Comparison of ENCODE assay signal across 9 mouse cellular contexts in the genomic region with DNA sequence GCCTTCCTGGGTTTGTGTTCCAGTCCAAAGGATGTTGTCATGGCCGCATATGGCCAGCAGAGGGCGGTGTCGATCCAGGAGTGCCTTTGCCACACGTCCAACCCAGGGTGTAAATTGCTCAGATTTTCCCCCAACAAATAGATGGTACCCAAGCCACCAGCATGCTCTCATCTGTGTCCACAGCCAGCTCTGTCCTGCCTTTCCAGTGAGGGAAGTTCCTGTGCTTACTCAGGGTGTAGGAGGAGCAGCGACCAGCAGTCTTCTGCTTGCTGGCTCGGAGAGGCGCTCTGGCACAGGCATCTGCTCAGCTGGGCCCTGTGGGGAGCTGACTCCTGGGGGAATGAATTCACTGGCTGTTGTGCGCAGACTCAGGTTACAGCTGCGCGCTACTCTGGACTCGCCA. TPM values are rescaled to one million over a fixed set of nuclear protein-coding genes. Genes with fewer than 3 reads are reported as not detected.
A peak's percentile ranks its signal among the peaks of the same experiment; 100 is the strongest.
DNase-seq lines count a peak whose midpoint lies in the region; ATAC-seq and TF ChIP-seq lines count a peak whose summit lies in the region.
"Had no signal": no experiment of that assay in that cellular context is flagged by ENCODE, and none has a peak within 500 bp of the region (broad histone marks: within the 10 kb centered on the region; RNA-seq: fewer than 3 reads in every experiment).

No protein-coding gene starts in this region.

- no peak for TF ChIP-seq POLR2A in ES-Bruce4 (IDR thresholded peaks at IDR 0.05; ENCODE audit: insufficient read depth, low read length)
- TF ChIP-seq POLR2A in bone marrow macrophage, adult 2 months (IDR thresholded peaks at IDR 0.05; ENCODE audit: borderline replicate concordance, low read depth, low read length) = no peak
- TF ChIP-seq POLR2A in liver, adult 2 months (IDR thresholded peaks at IDR 0.05; ENCODE audit: extremely low read depth, insufficient read depth, low read length) = no peak
- TF ChIP-seq POLR2A in olfactory bulb, adult 2 months (IDR thresholded peaks at IDR 0.05; ENCODE audit: insufficient read depth, low read depth, low read length) = no peak

- no peak overlapping the region for H3K9ac ChIP-seq in ES-Bruce4 (ENCODE audit: low read depth, poor library complexity, severe bottlenecking)
- H3K9ac ChIP-seq in embryonic facial prominence, embryonic 14.5 days (ENCODE audit: low read depth, low read length) = no peak overlapping the region
- no peak overlapping the region for H3K9ac ChIP-seq in heart, embryonic 12.5 days
- no peak overlapping the region for H3K9ac ChIP-seq in kidney, embryonic 16.5 days (replicated peaks; ENCODE audit: low read length)
- no peak overlapping the region for H3K9ac ChIP-seq in liver, adult 2 months (ENCODE audit: low read depth, low read length)
- H3K9ac ChIP-seq: liver, embryonic 15.5 days had no signal

- no peak for TF ChIP-seq EP300 in ES-Bruce4 (IDR thresholded peaks at IDR 0.05; ENCODE audit: insufficient read depth, low read depth, low read length)

- H3K79me2 ChIP-seq in liver, adult 2 months (ENCODE audit: control insufficient read depth, insufficient read depth, low read length) = no peaks in the 10 kb centered on the region

- no peaks in the 10 kb centered on the region for H3K27me3 ChIP-seq in ES-Bruce4 (ENCODE audit: control insufficient read depth, insufficient read depth, low read length, poor library complexity, severe bottlenecking)
- no peaks in the 10 kb centered on the region for H3K27me3 ChIP-seq in embryonic facial prominence, embryonic 14.5 days (replicated peaks; ENCODE audit: control insufficient read depth, insufficient read depth, low read length)
- peaks cover 25% of the 10 kb centered on the region for H3K27me3 ChIP-seq in heart, embryonic 12.5 days (replicated peaks)
- H3K27me3 ChIP-seq in kidney, embryonic 16.5 days (ENCODE audit: insufficient read depth, low read length) = peaks cover under 1% of the 10 kb centered on the region; the same call in 1 of the 2 replicates
- H3K27me3 ChIP-seq in liver, adult 2 months (ENCODE audit: control insufficient read depth, insufficient read depth, low read length) = no peaks in the 10 kb centered on the region
- H3K27me3 ChIP-seq: liver, embryonic 15.5 days had no signal

- H3K4me2 ChIP-seq in embryonic facial prominence, embryonic 14.5 days (ENCODE audit: low read depth, low read length) = peak overlapping the region; percentile 35
- H3K4me2 ChIP-seq in heart, embryonic 12.5 days = peak overlapping the region; percentile 53
- peak overlapping the region; percentile 43 for H3K4me2 ChIP-seq in kidney, embryonic 16.5 days (replicated peaks; ENCODE audit: low read depth, low read length)
- H3K4me2 ChIP-seq: liver, embryonic 15.5 days had no signal

- TF ChIP-seq CTCF in ES-Bruce4 (IDR thresholded peaks at IDR 0.05; ENCODE audit: low read depth, low read length) = peak; percentile 91
- peak; percentile 67 for TF ChIP-seq CTCF in bone marrow macrophage, adult 2 months (IDR thresholded peaks at IDR 0.05; ENCODE audit: low read depth, low read length)
- TF ChIP-seq CTCF in liver, adult 2 months (IDR thresholded peaks at IDR 0.05; ENCODE audit: low read depth, low read length) = peak; percentile 95
- TF ChIP-seq CTCF in olfactory bulb, adult 2 months (IDR thresholded peaks at IDR 0.05; ENCODE audit: insufficient read depth, low read depth, low read length) = peak; percentile 95

- H3K27ac ChIP-seq in ES-Bruce4 (ENCODE audit: insufficient read depth, low read length) = no peak overlapping the region
- H3K27ac ChIP-seq in bone marrow macrophage, adult 2 months (ENCODE audit: insufficient read depth, low read depth, low read length) = no peak overlapping the region
- H3K27ac ChIP-seq in embryonic facial prominence, embryonic 14.5 days (replicated peaks; ENCODE audit: low read depth, low read length) = no peak overlapping the region
- no peak overlapping the region for H3K27ac ChIP-seq in heart, embryonic 12.5 days (ENCODE audit: poor library complexity, severe bottlenecking)
- H3K27ac ChIP-seq in kidney, embryonic 16.5 days (ENCODE audit: low read length) = no peak overlapping the region
- H3K27ac ChIP-seq in liver, adult 2 months (replicated peaks; ENCODE audit: insufficient read depth, low read depth, low read length) = no peak overlapping the region
- no peak overlapping the region for H3K27ac ChIP-seq in olfactory bulb, adult 2 months (ENCODE audit: insufficient read depth, low read depth, low read length)
- H3K27ac ChIP-seq: liver, embryonic 15.5 days had no signal

- H3K4me3 ChIP-seq in ES-Bruce4 (ENCODE audit: low read depth, low read length) = peak overlapping the region; percentile 41
- no peak overlapping the region for H3K4me3 ChIP-seq in bone marrow macrophage, adult 2 months (ENCODE audit: insufficient read depth, low read length)
- H3K4me3 ChIP-seq in embryonic facial prominence, embryonic 14.5 days (ENCODE audit: low read depth, low read length) = no peak overlapping the region
- H3K4me3 ChIP-seq in heart, embryonic 12.5 days = no peak overlapping the region
- no peak overlapping the region; the same call in 1 of the 2 replicates for H3K4me3 ChIP-seq in kidney, embryonic 16.5 days (ENCODE audit: low read length)
- H3K4me3 ChIP-seq in liver, adult 2 months (ENCODE audit: insufficient read depth, low read depth, low read length) = no peak overlapping the region
- H3K4me3 ChIP-seq in olfactory bulb, adult 2 months (ENCODE audit: insufficient read depth, low read depth, low read length) = peak overlapping the region; percentile 26; the same call in 1 of the 2 replicates
- H3K4me3 ChIP-seq: liver, embryonic 15.5 days had no signal

- no peaks in the 10 kb centered on the region for H3K9me3 ChIP-seq in ES-Bruce4 (replicated peaks; ENCODE audit: control insufficient read depth, insufficient read depth, low read length, poor library complexity, severe bottlenecking)
- no peaks in the 10 kb centered on the region for H3K9me3 ChIP-seq in embryonic facial prominence, embryonic 14.5 days (ENCODE audit: control insufficient read depth, low read length)
- no peaks in the 10 kb centered on the region for H3K9me3 ChIP-seq in heart, embryonic 12.5 days (replicated peaks)
- H3K9me3 ChIP-seq in kidney, embryonic 16.5 days (ENCODE audit: low read length) = no peaks in the 10 kb centered on the region
- H3K9me3 ChIP-seq: liver, embryonic 15.5 days had no signal

- 4% methylated on average over 11 of the region's 11 CpGs for WGBS in embryonic facial prominence, embryonic 14.5 days
- WGBS in heart, embryonic 12.5 days = 3% methylated on average over 11 of the region's 11 CpGs
- 5% methylated on average over 11 of the region's 11 CpGs for WGBS in kidney, embryonic 16.5 days
- WGBS in liver, adult 2 months = 4% methylated on average over 11 of the region's 11 CpGs
- 4% methylated on average over 11 of the region's 11 CpGs for WGBS in olfactory bulb, adult 2 months

- no peaks in the 10 kb centered on the region for H3K36me3 ChIP-seq in ES-Bruce4 (ENCODE audit: control insufficient read depth, insufficient read depth, low read length, poor library complexity, severe bottlenecking)
- no peaks in the 10 kb centered on the region for H3K36me3 ChIP-seq in embryonic facial prominence, embryonic 14.5 days (ENCODE audit: control insufficient read depth, insufficient read depth, low read length)
- H3K36me3 ChIP-seq in heart, embryonic 12.5 days = no peaks in the 10 kb centered on the region
- no peaks in the 10 kb centered on the region for H3K36me3 ChIP-seq in kidney, embryonic 16.5 days (ENCODE audit: insufficient read depth, low read length)
- no peaks in the 10 kb centered on the region for H3K36me3 ChIP-seq in liver, adult 2 months (ENCODE audit: control insufficient read depth, insufficient read depth, low read length)
- H3K36me3 ChIP-seq: liver, embryonic 15.5 days had no signal

- peak; percentile 77 for ATAC-seq in embryonic facial prominence, embryonic 14.5 days (ENCODE audit: low read depth)
- ATAC-seq in heart, embryonic 12.5 days (ENCODE audit: insufficient number of reproducible peaks, low FRiP score) = 0 out of 2 replicates have a peak, but pooled peaks have one; percentile 45
- peak; percentile 79; the same call in 1 of the 2 replicates for ATAC-seq in kidney, embryonic 16.5 days (ENCODE audit: low FRiP score, low TSS enrichment)

- no peaks in the 10 kb centered on the region for H3K4me1 ChIP-seq in ES-Bruce4 (ENCODE audit: control insufficient read depth, insufficient read depth, low read length)
- no peaks in the 10 kb centered on the region for H3K4me1 ChIP-seq in bone marrow macrophage, adult 2 months (ENCODE audit: control insufficient read depth, insufficient read depth, low read length)
- no peaks in the 10 kb centered on the region for H3K4me1 ChIP-seq in embryonic facial prominence, embryonic 14.5 days (ENCODE audit: control insufficient read depth, insufficient read depth, low read length)
- H3K4me1 ChIP-seq in heart, embryonic 12.5 days (replicated peaks) = no peaks in the 10 kb centered on the region
- H3K4me1 ChIP-seq in kidney, embryonic 16.5 days (ENCODE audit: insufficient read depth, low read length) = no peaks in the 10 kb centered on the region
- no peaks in the 10 kb centered on the region for H3K4me1 ChIP-seq in liver, adult 2 months (ENCODE audit: control insufficient read depth, insufficient read depth, low read length)
- peaks cover 5% of the 10 kb centered on the region; the same call in 1 of the 2 replicates for H3K4me1 ChIP-seq in olfactory bulb, adult 2 months (ENCODE audit: control insufficient read depth, insufficient read depth, low read length)
- H3K4me1 ChIP-seq: liver, embryonic 15.5 days had no signal

- peak; percentile 66 for DNase-seq in embryonic facial prominence, embryonic 14.5 days (ENCODE audit: low spot score)
- DNase-seq in liver, adult 2 months (ENCODE audit: extremely low read depth, low read depth, low spot score) = peak; percentile 12
- DNase-seq in urinary bladder, postnatal 14 days (ENCODE audit: low spot score) = peak; percentile 60

RNA-seq across cellular contexts. Expression of gene Spata19, which starts 17.5 kb away (rescaled TPM):
- not detected in 2 replicates for polyA plus RNA-seq in ES-Bruce4 (2011; ENCODE audit: insufficient read depth, insufficient read length, low read depth, missing spikeins)
- not detected in 2 replicates for polyA plus RNA-seq in bone marrow macrophage, adult 2 months (2012; ENCODE audit: insufficient read depth, insufficient read length, missing spikeins)
- not detected in 2 replicates for polyA plus RNA-seq in embryonic facial prominence, embryonic 14.5 days (2014; fragmentation: Nextera tagmentation; extraction: Ambion mirVana)
- polyA plus RNA-seq in heart, embryonic 12.5 days (2016; fragmentation: Nextera tagmentation; extraction: Ambion mirVana) = not detected in 2 replicates
- polyA plus RNA-seq in kidney, embryonic 16.5 days (2015; fragmentation: Nextera tagmentation; extraction: Ambion mirVana) = not detected in 2 replicates
- total RNA-seq in liver, adult 2 months (2014; rRNA removed) = not detected in 2 replicates
- not detected in 2 replicates for polyA plus RNA-seq in liver, adult 2 months (2012; rRNA removed)
- polyA plus RNA-seq in olfactory bulb, adult 2 months (2012; ENCODE audit: insufficient read depth, insufficient read length, low replicate concordance, missing spikeins) = not detected in 2 replicates
- polyA plus RNA-seq: liver, embryonic 15.5 days had no signal

Comparison
In these comparisons a context has a peak if more than half of its experiments do, and no peak if none do; other contexts are left out.
1. H3K4me3 ChIP-seq: peak in ES-Bruce4 (single experiment) and olfactory bulb, adult 2 months (single experiment); none in bone marrow macrophage, adult 2 months (single experiment), embryonic facial prominence, embryonic 14.5 days (single experiment), heart, embryonic 12.5 days (single experiment), kidney, embryonic 16.5 days (single experiment) and liver, adult 2 months (single experiment).
2. DNase-seq: peak in every context shown above with its lines; median percentile 66 in embryonic facial prominence, embryonic 14.5 days; 60 in urinary bladder, postnatal 14 days; 12 in liver, adult 2 months.
3. Peak in every context shown above with its lines, with median percentiles within 50 percentile points of each other: CTCF ChIP-seq, ATAC-seq and H3K4me2 ChIP-seq.